Mouse (Mus musculus) T-helper 2 cell (primary cell): Measurements from ENCODE around the gene Vmn1r11.

ENCODE experiments used
- in situ Hi-C: fragments of 300-600 bp; cut with MboI, MseI; formaldehyde crosslinking; loops from one replicate; pipeline ENCODE4 v1.15.1; 2025; ENCODE audit warnings: high pct_unique_total_duplicates

The Vmn1r11 gene

DNA sequence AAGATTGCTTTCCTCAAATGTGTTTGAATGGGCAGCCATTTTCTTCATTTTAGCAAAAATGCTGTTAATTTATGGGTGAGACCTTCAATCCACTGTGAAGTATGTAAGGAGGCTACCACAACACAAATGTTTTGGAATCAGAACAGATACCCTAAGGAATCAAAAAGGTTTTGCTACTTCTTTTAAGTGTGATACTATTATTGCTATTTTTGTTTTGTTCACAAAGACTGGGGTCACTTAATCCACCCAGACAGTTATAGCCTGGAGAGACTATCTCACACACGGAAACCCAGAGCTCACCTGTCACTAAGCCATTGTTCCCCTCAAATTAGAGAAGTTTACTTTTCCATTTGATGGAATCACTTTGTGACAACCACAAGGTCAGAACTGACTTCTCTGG is at the start of gene Vmn1r11:
Gene Vmn1r11, plus strand, starts transcription at position 301 of the 400 bp plus-strand sequence.
- in situ Hi-C loops: no loop called here

DNA sequence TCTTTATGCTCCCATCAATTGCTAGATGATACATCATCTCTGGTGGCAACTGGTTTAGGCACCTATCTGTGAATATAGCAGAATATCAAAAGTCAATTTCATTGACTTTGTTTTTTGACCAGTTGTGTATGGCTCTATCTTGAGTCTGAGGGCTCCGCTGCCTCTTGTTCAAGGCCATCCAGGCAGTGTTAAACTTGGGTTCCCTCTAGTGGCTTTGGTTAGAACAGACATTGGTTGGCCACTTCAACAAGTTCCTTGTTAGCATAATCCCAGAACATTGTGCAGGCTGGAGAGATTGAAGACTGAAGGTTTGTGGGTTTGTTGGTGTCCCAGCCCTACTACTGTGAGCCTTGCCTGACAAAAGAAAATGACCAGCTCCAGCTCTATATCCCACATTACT is 26.9 kb upstream of the Vmn1r11 start:
- in situ Hi-C loops: no loop called here

DNA sequence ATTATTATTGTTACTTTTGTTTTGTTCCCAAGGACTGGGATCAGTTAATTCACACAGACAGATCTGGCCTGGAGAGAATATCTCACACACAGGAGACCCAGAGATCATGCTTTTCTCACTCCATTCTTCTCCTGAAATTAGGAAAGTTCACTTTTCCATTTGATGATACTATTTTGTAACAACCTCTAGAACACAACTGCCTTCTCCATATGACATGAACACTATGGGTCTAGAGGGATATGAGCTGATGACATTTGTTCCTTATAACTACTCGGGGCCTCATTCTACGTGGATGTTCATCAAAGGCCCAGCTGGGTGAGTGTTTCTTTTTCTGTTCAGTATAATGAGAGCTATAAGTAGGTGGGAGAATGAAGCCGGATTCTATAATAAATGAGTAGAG is 24.1 kb upstream of the Vmn1r11 start, which contains the start of gene Vmn1r10:
Gene Vmn1r10, plus strand, starts transcription at position 301 of the 400 bp plus-strand sequence.
- in situ Hi-C loops: no loop called here

DNA sequence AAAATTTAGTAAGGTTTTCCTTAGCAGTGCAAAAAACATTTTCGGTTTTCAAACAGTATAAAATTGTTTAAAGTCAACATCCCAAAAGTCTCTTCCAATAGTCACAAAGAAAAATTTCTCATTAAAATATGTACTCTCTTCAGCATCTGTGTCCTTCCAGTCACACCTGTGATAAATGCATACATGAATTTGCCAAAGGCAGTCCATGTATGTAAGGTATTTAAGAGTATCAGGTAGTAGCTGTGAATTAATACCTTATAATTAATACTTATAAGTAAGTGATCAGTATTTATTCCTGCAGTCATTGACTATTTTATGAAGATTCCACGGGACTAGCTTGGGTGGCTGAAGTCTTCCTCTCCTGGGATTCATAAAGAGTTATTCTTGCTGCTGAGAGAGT is 23.4 kb downstream of the Vmn1r11 start, which contains the start of gene Vmn1r12:
Gene Vmn1r12, plus strand, starts transcription at position 301 of the 400 bp plus-strand sequence.
- in situ Hi-C loops: no loop called here
